Mouse (Mus musculus): ENCODE measurements around the gene Aass.

The Aass gene

GRCm38 (mm10) chr6:23055734-23056133, 77.1 kb downstream of the Aass start:
- DNase-seq (ENCODE audit: low read depth, low spot score), result no peak

GRCm38 (mm10) chr6:23048836-23049235, 84.0 kb downstream of the Aass start:
- DNase-seq (ENCODE audit: low read depth, low spot score), result no peak

DNA sequence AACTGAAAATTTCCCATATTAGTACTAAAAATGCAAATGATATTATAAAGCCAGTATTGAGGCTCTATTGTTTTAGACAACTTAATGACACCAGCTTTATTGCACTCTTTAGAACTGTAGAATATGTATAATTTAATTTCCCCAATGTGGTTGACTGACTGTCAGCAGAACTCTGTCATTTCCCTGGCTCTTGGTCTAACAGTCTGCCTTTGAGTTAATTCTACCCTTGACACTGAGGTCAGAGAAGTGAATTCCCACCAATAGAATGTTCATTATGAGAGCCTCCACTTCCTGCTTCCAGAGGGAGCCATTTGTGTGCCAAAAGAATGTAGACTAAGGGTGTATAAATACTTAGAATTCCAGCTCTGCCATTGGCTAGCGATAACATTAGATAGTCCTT, 104.5 kb downstream of the Aass start:
- no peak for DNase-seq (ENCODE audit: low read depth, low spot score)

Data from brain, embryonic 18.5 days (tissue).